Mouse (Mus musculus) right cerebral cortex, postnatal 10 days (tissue): ENCODE results near the gene Synrg.
A peak's percentile ranks its signal among the peaks of the same experiment; 100 is the strongest.

Experiments used
- DNase-seq, 2 experiments: peaks; one replicate each; pipeline ENCODE4 v3.0.0; 2021; ENCODE audit warnings: low spot score in 2 of 2

Gene Synrg

GRCm38 (mm10) chr11:83981338-83981737 is 17.1 kb downstream of the Synrg start:
- DNase-seq, result peak in 1 of 2 experiments; percentile 28

GRCm38 (mm10) chr11:83991701-83992100 is 27.5 kb downstream of the Synrg start:
- DNase-seq, result no peak

- DNase-seq, result no peak
These were observed 29.2 kb downstream of the Synrg start for GRCm38 (mm10) chr11:83993428-83993827.

- no peak for DNase-seq
These were observed 30.3 kb downstream of the Synrg start for GRCm38 (mm10) chr11:83994481-83994880.

- DNase-seq, result peak in 1 of 2 experiments; percentile 41
These were observed 31.3 kb downstream of the Synrg start for GRCm38 (mm10) chr11:83995535-83995950.

GRCm38 (mm10) chr11:83997171-83997868 is 33.1 kb downstream of the Synrg start:
- no peak for DNase-seq

- DNase-seq, result no peak
These were observed 34.8 kb downstream of the Synrg start for GRCm38 (mm10) chr11:83998993-83999392.

- DNase-seq, result no peak
These were observed 35.2 kb downstream of the Synrg start for GRCm38 (mm10) chr11:83999411-83999915.

- no peak for DNase-seq
These were observed 37.0 kb downstream of the Synrg start for GRCm38 (mm10) chr11:84001257-84001656.

- no peak for DNase-seq
These were observed 39.8 kb downstream of the Synrg start for GRCm38 (mm10) chr11:84003986-84004385.

GRCm38 (mm10) chr11:84009001-84009400 is 44.8 kb downstream of the Synrg start:
- no peak for DNase-seq

GRCm38 (mm10) chr11:84010411-84010810 is 46.2 kb downstream of the Synrg start:
- no peak for DNase-seq

GRCm38 (mm10) chr11:84011050-84011449 is 46.8 kb downstream of the Synrg start:
- DNase-seq, result no peak

- DNase-seq, result no peak
These were observed 47.3 kb downstream of the Synrg start for GRCm38 (mm10) chr11:84011576-84011975.

GRCm38 (mm10) chr11:84013105-84013504 is 48.9 kb downstream of the Synrg start:
- DNase-seq, result peak; percentile 56 to 63

- no peak for DNase-seq
These were observed 52.0 kb downstream of the Synrg start for GRCm38 (mm10) chr11:84016147-84016809.

GRCm38 (mm10) chr11:84016810-84017508 is 52.7 kb downstream of the Synrg start:
- DNase-seq, result no peak

GRCm38 (mm10) chr11:84027231-84027630 is 63.0 kb downstream of the Synrg start:
- no peak for DNase-seq

GRCm38 (mm10) chr11:84028271-84029028 is 64.2 kb downstream of the Synrg start:
- DNase-seq, result no peak

GRCm38 (mm10) chr11:84031971-84032370 is 67.7 kb downstream of the Synrg start:
- DNase-seq, result peak in 1 of 2 experiments; percentile 54

- DNase-seq, result no peak
These were observed 68.3 kb downstream of the Synrg start for GRCm38 (mm10) chr11:84032559-84032958.

- DNase-seq, result no peak
These were observed 69.4 kb downstream of the Synrg start for GRCm38 (mm10) chr11:84033671-84034070.
